Mouse (Mus musculus) hindbrain, embryonic 14.5 days (tissue): ENCODE data around the gene Dusp1. TPM values are rescaled to one million over a fixed set of nuclear protein-coding genes. Genes with fewer than 3 reads are reported as not detected.
A peak's percentile ranks its signal among the peaks of the same experiment; 100 is the strongest.

Experiments used
- ATAC-seq: fragments of 200-750 bp; cut with Nextera tagmentation; 2 replicates; pipeline ENCODE4 v1.8.0; 2017; ENCODE audit warnings: moderate number of reproducible peaks, mild to moderate bottlenecking, moderate TSS enrichment, moderate library complexity; ENCODE audit not compliant: low FRiP score
- DNase-seq: peaks from one replicate; pipeline ENCODE4 v3.0.0-alpha.2; 2015; ENCODE audit warnings: low spot score
- H3K27ac ChIP-seq: fragments of 300-500 bp; sonication (generic); 2 replicates; pipeline ENCODE4 v1.5.1; 2014; ENCODE audit warnings: mild to moderate bottlenecking, moderate library complexity
- H3K27me3 ChIP-seq: fragments of 300-500 bp; sonication (generic); 2 replicates; pipeline ENCODE4 v1.6.1; 2014; ENCODE audit warnings: mild to moderate bottlenecking, low read length, mixed read lengths; ENCODE audit not compliant: control insufficient read depth, insufficient read depth
- H3K36me3 ChIP-seq: fragments of 300-500 bp; sonication (generic); replicated peaks from 2 replicates; pipeline ENCODE4 v1.6.1; 2014; ENCODE audit not compliant: control insufficient read depth, insufficient read depth
- H3K4me1 ChIP-seq: fragments of 300-500 bp; sonication (generic); replicated peaks from 2 replicates; pipeline ENCODE4 v1.6.1; 2014; ENCODE audit warnings: antibody characterized with exemption, low read length, mixed read lengths; ENCODE audit not compliant: control insufficient read depth, insufficient read depth
- H3K4me2 ChIP-seq: fragments of 300-500 bp; sonication (generic); replicated peaks from 2 replicates; pipeline ENCODE4 v1.6.1; 2014; ENCODE audit warnings: mild to moderate bottlenecking, moderate library complexity
- H3K4me3 ChIP-seq: fragments of 300-500 bp; sonication (generic); replicated peaks from 2 replicates; pipeline ENCODE4 v1.5.1; 2014; ENCODE audit warnings: mild to moderate bottlenecking, low read length
- H3K9ac ChIP-seq: fragments of 300-500 bp; sonication (generic); 2 replicates; pipeline ENCODE4 v1.6.1; 2014
- H3K9me3 ChIP-seq: fragments of 300-500 bp; sonication (generic); 2 replicates; pipeline ENCODE4 v1.6.1; 2016; ENCODE audit warnings: low read length; ENCODE audit not compliant: control insufficient read depth
- WGBS: fragments of 180-500 bp; shearing (Covaris S2); extraction: QIAGEN DNeasy Blood & Tissue Kit; methylation state at CpG from one replicate; pipeline ENCODE4 v1.1.7; 2014; 5-methylcytosine and 5-hydroxymethylcytosine counted together
- polyA plus RNA-seq: library from polyadenylated mRNA; unstranded; fragments of >200 nt; fragmentation: Nextera tagmentation; extraction: Ambion mirVana; gene quantifications from 2 replicates; pipeline ENCODE4 v1.2.1, GENCODE M21; 2014

The Dusp1 gene
- polyA plus RNA-seq, 1 experiment from 2014 or later = 31.6 TPM

GRCm38 (mm10) chr17:26479619-26480018, 82.3 kb downstream of the Dusp1 start:
- Histone ChIP-seq H3K27me3 (no peaks in the 10 kb centered on the region), H3K4me3 (no peak overlapping the region), H3K4me1 (no peaks in the 10 kb centered on the region), H3K4me2 (no peak overlapping the region), H3K36me3 (no peaks in the 10 kb centered on the region), H3K9ac (no peak overlapping the region), H3K27ac (no peak overlapping the region), H3K9me3 (no peaks in the 10 kb centered on the region)
- no peak for ATAC-seq
- no peak for DNase-seq
- WGBS = 70% methylated on average over 6 of the region's 6 CpGs

- Histone ChIP-seq H3K4me1 (no peaks in the 10 kb centered on the region), H3K4me2 (no peak overlapping the region), H3K36me3 (no peaks in the 10 kb centered on the region), H3K9ac (no peak overlapping the region), H3K27ac (no peak overlapping the region), H3K4me3 (no peak overlapping the region), H3K9me3 (no peaks in the 10 kb centered on the region), H3K27me3 (no peaks in the 10 kb centered on the region)
- ATAC-seq (no peak), DNase-seq (no peak)
- WGBS = 75% methylated on average over 4 of the region's 4 CpGs
Measured at GRCm38 (mm10) chr17:26478672-26479071, 83.3 kb downstream of the Dusp1 start.

- WGBS = 67% methylated on average over 6 of the region's 6 CpGs
- H3K4me2 ChIP-seq = no peak overlapping the region
- ATAC-seq = no peak
- no peak for DNase-seq
- no peak overlapping the region for H3K27ac ChIP-seq
- no peak overlapping the region for H3K9ac ChIP-seq
- H3K4me3 ChIP-seq = no peak overlapping the region
- H3K4me1 ChIP-seq = no peaks in the 10 kb centered on the region
- H3K9me3 ChIP-seq = no peaks in the 10 kb centered on the region
- H3K27me3 ChIP-seq = no peaks in the 10 kb centered on the region
- no peaks in the 10 kb centered on the region for H3K36me3 ChIP-seq
Measured at GRCm38 (mm10) chr17:26476871-26477270, 85.1 kb downstream of the Dusp1 start.

- Histone ChIP-seq H3K9ac (no peak overlapping the region), H3K9me3 (no peaks in the 10 kb centered on the region), H3K4me2 (no peak overlapping the region), H3K27me3 (no peaks in the 10 kb centered on the region), H3K4me3 (no peak overlapping the region), H3K36me3 (no peaks in the 10 kb centered on the region), H3K27ac (no peak overlapping the region), H3K4me1 (no peaks in the 10 kb centered on the region)
- ATAC-seq (no peak), DNase-seq (no peak)
- 89% methylated on average over 13 of the region's 13 CpGs for WGBS
Measured at GRCm38 (mm10) chr17:26468102-26468894, 93.6 kb downstream of the Dusp1 start.

- H3K9ac ChIP-seq = no peak overlapping the region
- H3K4me1 ChIP-seq = no peaks in the 10 kb centered on the region
- H3K9me3 ChIP-seq = no peaks in the 10 kb centered on the region
- H3K27ac ChIP-seq = no peak overlapping the region
- no peaks in the 10 kb centered on the region for H3K36me3 ChIP-seq
- H3K27me3 ChIP-seq = no peaks in the 10 kb centered on the region
- no peak overlapping the region for H3K4me3 ChIP-seq
- no peak overlapping the region for H3K4me2 ChIP-seq
- WGBS = 92% methylated on average over 4 of the region's 4 CpGs
- ATAC-seq (no peak), DNase-seq (no peak)
Measured at GRCm38 (mm10) chr17:26467619-26468018, 94.3 kb downstream of the Dusp1 start.

- no peak overlapping the region for H3K4me3 ChIP-seq
Measured at GRCm38 (mm10) chr17:26466741-26467150, 95.2 kb downstream of the Dusp1 start.

GRCm38 (mm10) chr17:26464972-26465371, 97.0 kb downstream of the Dusp1 start:
- no peaks in the 10 kb centered on the region for H3K4me1 ChIP-seq
- no peaks in the 10 kb centered on the region for H3K27me3 ChIP-seq
- no peak overlapping the region for H3K4me2 ChIP-seq
- no peaks in the 10 kb centered on the region for H3K36me3 ChIP-seq
- no peak for ATAC-seq
- WGBS = 73% methylated on average over 7 of the region's 7 CpGs
- DNase-seq = no peak
- H3K9me3 ChIP-seq = no peaks in the 10 kb centered on the region
- no peak overlapping the region for H3K27ac ChIP-seq
- H3K4me3 ChIP-seq = no peak overlapping the region
- H3K9ac ChIP-seq = no peak overlapping the region

More at GRCm38 (mm10) chr17:26466741-26467150, 95.2 kb downstream of the Dusp1 start:
- Histone ChIP-seq H3K9me3 (no peaks in the 10 kb centered on the region), H3K4me2 (peak overlapping the region; percentile 28), H3K4me1 (no peaks in the 10 kb centered on the region), H3K36me3 (no peaks in the 10 kb centered on the region), H3K27me3 (no peaks in the 10 kb centered on the region), H3K9ac (no peak overlapping the region), H3K27ac (no peak overlapping the region)
- DNase-seq = peak; percentile 89
- no peak for ATAC-seq
- 7% methylated on average over 4 of the region's 4 CpGs for WGBS

GRCm38 (mm10) chr17:26464481-26464880, 97.4 kb downstream of the Dusp1 start:
- Histone ChIP-seq H3K4me3 (no peak overlapping the region), H3K36me3 (no peaks in the 10 kb centered on the region), H3K4me1 (no peaks in the 10 kb centered on the region), H3K9ac (no peak overlapping the region), H3K27me3 (no peaks in the 10 kb centered on the region), H3K9me3 (no peaks in the 10 kb centered on the region), H3K4me2 (no peak overlapping the region), H3K27ac (no peak overlapping the region)
- no peak for ATAC-seq
- DNase-seq = no peak
- 82% methylated on average over 9 of the region's 9 CpGs for WGBS

GRCm38 (mm10) chr17:26463984-26464383, 97.9 kb downstream of the Dusp1 start:
- no peaks in the 10 kb centered on the region for H3K36me3 ChIP-seq
- no peak overlapping the region for H3K9ac ChIP-seq
- no peaks in the 10 kb centered on the region for H3K27me3 ChIP-seq
- no peaks in the 10 kb centered on the region for H3K4me1 ChIP-seq
- no peak overlapping the region for H3K4me3 ChIP-seq
- no peak overlapping the region for H3K4me2 ChIP-seq
- H3K27ac ChIP-seq = no peak overlapping the region
- no peaks in the 10 kb centered on the region for H3K9me3 ChIP-seq
- no peak for DNase-seq
- WGBS = 53% methylated on average over 4 of the region's 4 CpGs
- no peak for ATAC-seq
